Mouse (Mus musculus): Measurements from ENCODE around the gene Nhlh1.
A peak's percentile ranks its signal among the peaks of the same experiment; 100 is the strongest.

Nhlh1 gene

DNA sequence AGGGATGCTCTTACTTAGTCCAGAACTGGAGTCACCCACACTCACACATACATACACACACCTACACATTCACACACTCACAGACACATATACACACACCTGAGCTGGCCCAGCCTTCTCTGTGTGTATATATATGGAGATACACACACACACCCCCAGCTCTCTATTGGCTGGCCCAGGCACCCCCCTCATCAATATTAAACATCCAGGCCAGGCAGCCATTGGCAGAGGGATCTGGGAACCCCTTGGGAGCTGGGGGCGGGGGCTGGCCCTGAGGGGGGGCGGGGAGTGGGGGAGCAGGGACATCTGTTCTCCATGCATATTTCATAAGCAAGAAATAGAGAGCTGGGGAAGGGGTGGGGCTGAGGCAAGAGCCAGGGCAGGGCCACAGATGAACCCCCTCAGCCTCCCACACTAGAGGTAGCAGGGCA lies at the start of gene Nhlh1:
Gene Nhlh1 (minus strand): TSS at position 83 of the 431 bp plus-strand sequence.
- DNase-seq: no peak

DNA sequence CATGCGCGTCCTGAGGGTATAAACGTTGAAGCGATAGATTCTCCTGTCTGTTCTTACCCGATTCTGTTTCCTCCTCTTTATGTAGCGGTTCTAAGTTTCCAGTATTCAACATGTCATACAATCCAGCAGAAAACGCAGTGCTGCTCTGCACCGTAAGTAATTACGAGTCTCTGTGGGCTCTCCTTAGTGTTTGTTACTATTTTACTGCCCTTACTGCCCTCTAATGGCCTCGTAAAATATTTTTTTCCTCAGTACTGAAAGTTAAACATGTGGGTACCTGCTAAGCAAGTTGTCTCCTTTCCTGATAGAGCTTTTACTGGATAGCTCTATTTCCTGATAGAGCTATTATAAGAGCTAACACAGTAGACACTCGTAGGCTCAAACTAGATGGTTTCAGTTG lies 47.7 kb upstream of the Nhlh1 start:
- DNase-seq: no peak

DNA sequence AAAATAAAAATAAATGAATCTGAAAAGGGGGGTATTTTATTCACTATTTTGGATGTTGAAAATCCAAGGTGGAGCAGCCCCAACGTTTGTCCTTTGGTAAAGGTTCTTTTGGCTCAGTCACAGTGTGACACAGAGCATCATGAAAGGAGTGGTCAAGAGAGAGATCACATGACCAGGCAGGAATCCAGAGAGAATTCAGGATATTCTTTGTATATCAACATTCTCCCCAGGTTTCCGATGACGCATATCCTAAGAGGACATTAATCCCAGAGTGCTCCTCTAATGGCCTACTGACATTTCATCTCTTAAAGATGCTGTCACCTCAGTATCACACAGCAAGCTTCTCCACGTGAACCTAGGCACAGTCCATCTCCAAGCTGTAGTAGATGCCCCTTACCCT lies 46.2 kb upstream of the Nhlh1 start:
- no peak for DNase-seq

DNA sequence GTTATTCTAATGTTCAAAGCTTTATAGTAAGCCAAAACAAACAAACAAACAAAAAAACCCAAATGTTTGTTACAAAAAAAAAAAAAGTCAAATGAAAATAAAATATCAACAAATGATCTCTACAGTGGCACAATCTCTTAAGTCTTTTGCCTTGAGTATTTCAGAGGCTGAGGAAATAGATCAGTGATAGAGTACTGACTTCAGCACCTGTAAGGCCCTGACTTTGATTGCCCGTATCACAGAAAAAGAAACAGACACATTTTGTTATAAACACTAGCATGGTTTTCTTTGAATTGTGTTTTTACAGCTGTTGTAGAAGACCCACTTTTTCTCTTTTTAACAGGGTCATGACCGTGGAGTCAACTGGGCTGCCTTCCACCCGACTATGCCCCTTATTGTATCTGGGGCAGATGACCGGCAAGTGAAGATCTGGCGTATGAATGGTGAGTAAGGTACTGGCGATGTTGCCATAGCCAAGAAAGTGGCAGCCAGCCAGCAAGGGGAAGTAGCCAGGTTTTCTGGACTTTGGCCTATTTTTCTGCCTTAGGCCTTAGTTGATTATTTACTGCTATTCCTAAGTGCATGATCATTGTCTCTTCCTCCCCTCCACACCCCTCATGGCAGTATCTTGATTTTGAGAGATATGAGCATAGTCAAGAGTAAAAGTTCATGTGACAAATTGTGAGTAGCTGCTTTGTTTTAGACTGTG lies 42.1 kb upstream of the Nhlh1 start:
- DNase-seq: no peak

DNA sequence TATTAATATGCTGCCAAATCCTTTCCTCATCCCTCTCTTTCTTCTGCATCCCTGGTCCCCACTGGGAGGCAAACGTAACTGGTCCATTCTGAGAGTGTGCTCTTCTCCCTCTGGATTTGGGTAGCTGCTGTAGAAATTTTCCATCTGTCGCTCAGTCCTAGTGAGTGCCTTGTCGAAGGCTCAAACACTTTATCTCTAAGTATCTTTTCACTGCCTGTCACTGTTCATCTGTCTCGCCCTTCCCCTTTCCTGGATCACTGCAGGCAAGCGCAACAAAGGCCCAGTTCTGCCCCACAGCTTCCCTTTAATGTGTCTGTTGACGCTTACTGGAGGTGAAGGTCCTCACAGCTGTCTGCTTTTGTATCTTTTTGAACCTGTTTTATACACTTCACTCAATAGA lies 37.8 kb upstream of the Nhlh1 start:
- no peak for DNase-seq

DNA sequence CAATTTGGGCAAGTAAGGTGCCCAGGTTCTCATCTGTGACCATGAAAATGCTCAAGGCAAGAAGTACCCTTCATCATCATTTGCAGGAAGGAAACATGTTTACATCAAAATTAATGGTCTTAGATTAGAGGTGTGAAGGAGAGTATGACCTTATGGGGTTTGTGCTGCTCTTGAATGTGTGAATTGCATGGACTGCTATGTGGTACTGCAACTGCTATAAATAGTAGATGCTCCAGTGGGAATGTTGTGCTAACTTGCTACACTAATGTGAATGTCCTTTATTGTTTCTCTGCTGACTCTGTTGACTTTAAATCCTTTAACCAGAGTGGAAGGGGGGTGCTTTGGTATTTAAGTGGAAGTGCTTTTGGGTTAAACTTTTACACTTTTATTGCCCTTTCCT lies 36.9 kb upstream of the Nhlh1 start:
- DNase-seq: no peak

DNA sequence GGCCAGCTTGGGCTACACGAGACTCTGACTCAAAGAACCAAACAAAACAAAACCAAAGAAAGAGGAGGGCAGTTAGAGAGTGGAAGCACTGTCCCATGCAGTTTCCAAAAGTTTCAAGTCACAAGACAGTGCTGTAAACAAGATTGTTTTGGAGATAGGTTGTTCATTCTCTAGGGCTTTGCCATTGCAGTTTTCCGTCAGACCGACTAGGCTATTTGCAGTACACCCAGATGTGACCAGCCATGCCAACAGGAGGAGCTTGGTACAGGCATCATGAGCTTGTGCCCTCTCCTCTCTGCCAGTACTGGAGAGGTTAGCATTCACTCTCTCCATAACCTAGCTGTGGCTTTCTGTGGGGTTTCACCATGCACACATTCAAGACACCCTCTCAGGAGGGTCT lies 36.1 kb upstream of the Nhlh1 start:
- no peak for DNase-seq

DNA sequence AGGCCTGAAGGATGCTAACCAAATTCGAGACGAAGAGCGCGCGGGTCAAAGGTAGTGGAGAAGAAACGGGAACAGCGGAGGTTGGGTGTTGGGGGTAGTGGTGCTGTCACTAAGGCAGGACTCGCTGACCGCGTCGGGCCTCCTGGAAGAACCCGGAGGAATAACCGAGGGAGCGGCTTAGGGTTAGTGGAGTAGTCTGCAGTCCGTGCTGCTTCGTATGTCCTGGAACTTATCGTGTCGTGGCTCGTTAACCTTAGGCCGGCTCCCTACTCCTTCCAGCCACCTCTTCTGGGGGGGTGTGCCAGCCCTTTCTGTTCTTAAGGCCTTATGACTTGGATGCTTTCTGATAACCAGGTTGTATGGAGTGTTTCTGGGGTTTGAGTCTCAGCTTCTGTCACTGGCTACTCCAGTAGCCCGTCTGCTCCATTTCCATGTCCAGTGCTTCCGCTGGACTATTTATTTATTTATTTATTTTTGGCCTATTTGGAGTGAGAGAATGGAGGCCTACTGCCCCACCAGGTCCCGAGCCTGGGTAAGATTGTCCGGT lies 25.6 kb upstream of the Nhlh1 start:
- no peak for DNase-seq

DNA sequence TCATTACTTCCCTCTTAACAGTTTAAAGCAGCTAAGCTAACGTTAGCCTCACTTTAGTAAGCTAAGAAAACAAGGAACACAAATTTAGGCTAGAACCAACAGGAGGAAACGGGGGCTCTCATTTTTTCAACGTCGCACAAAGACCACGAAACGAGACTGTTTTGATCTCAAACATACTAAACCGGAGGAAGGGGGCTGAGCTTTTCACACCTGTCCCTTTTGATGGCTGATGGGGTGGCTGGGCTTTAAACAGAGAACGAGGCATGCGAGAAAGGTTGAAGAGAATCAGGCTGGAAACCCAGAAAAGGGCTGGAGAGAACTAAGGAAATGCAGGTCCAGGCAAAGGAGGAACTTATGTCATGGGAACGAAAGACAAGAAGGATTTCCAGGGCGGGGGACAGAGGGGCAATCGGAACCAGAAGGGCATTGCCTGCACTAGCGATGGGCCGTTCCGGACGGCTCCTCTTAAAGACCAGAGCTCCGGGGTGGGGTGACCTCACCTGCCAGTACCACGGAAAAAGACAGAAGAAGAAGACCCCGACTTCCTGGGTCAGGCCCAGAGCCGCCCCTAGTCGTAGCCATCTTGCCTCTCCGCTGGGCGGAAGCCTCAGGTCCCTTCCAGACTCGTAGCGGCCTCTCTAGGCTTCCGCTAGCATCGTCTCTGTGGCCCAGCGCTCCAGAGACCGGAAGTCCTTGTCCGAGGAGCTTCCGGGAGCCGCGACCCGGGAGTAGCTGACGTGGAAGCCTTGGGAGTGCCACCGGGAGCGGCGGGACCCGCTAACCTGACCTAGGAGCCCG lies 24.9 kb upstream of the Nhlh1 start, which contains the start of the genes Copa and Ncstn:
Gene Copa (plus strand): TSS at position 429 of the 798 bp plus-strand sequence.
Gene Ncstn (minus strand): TSS at position 695 of the 798 bp plus-strand sequence.
- peak; percentile 88 to 89 for DNase-seq

DNA sequence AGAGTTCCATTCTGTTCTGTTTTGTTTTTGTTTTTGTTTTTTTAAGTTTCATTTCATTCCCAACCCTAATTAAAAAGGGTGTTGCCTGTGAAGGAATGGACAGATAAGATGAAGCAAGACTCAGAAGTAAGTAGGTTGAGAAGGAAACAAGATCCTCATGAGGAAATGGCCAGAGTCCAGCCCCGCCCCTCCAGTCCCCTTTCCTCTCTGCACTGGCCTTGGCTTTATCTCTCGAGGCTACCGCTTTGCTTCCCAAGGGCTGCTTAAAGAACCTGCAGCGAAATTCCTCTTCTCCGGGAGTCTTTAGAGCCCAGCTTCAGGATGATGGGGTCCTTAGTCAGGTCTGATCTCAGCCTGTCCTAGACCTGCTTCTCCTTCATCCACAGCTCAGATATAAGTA lies 20.6 kb upstream of the Nhlh1 start:
- DNase-seq: no peak

DNA sequence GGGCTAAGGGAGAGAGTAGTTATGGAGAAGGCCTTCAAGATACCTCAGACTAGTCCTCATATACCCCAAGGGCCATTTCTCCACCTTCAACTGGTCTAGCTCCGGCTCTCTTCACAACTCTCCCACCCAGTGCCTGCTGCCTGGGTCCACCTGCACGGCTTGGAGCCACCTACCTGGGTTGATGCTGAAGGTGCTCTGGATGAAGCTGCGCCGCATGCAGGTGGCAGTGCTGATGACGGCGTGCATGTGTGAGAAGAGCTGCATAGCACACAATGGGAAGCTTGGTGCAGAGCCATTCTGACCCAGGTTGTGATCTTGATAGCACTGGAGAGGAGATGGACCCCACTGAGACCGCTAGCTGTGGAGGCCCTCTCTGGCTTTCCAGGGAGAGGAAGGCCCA lies 15.2 kb upstream of the Nhlh1 start:
- DNase-seq: no peak

DNA sequence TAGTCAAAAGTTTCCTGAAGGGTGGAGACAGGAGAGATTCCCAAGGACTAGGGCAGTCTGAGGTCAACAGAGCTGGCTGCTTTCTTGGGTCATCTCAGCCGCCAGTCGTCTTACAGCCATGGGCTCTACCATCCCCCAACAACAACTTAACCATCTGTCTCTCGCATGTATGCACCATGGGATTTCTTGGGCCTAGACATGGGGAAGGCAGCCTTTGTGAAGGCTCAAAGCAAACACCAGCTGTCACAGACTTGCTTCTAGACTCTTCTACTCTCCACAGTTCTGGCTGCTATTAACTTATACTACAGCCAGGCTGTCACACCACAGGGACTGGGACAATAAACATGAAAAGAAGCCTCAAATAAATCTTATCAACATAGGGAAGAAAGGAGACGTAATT lies 14.2 kb upstream of the Nhlh1 start:
- DNase-seq: no peak

DNA sequence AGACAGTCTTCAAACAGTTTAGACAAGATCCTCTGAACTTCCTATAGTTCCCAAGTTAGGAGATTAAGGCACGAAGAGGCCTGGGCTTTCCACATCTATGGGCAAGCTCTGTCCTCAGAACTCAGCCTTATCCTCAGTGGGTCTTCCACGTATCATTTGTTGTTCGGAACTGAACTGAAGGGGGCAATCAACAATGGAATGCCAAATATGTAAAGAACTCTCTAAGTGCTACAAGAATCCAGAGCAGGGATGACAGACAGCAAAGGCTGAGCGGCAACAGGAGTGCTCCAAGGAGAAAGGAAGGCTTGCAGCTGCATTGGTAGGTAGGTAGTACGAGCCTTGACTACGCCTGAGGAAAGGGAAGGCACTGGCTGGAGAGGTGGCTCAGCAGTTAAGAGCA lies 12.9 kb upstream of the Nhlh1 start:
- DNase-seq: no peak

DNA sequence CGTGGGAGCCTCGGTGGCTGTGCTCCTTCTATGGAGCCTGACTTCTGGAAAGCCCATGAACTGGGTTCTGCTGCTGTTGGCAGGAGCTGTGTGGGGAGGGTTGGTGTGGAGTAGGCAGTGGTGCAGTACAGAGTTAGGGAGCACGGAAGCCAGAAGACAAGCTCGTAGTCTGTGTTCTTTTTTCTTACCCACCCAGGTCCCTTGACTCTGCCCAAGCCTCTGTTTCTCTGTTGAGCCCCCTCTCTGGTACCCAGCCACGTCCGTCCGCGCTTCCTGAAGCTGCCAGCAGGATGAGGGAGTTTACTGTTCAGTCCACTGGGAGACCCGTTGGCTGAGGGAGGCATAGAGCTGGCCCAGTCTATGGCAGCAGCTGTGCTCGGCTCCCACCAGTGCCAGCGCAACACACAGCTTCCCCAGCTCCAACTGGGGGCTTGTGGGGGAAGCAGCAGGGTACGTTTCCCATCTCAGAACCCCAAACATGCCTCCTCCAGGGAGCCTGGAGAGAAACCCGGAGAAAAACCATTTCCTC lies 7.3 kb upstream of the Nhlh1 start:
- no peak for DNase-seq

DNA sequence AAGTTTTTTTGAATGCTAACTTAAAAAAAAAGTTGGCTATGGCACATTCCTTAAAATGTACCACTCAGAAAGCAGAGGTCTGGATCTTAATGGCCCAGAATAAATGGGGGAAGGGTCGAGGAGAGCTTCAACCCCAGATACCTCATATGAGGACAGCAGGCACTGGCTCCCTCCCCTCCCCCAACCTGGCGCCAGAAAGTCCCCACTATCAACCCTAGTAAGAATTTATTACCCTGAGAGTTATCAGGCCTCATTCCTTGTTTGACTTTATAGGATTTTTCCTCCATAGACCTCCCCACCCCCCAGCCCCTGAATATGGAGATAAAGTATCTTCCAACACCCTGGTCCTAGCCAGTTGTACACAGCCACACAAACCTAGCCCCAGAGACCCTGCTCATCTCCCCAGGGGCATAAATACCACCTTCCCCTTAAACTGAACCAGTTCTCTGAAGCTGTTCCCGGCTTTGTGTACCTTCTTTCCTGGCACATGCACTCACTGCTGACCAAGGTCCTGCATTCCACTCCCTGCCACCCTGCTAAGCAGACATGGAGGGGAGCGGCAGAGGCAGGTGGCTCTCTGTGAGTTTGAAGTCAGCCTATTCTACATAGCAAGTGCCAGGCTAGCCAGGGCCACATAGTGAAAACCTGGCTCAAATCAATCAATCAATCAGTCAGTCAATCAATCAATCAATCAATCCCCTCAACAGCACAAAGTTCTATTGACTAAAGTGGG lies 6.1 kb upstream of the Nhlh1 start:
- DNase-seq: no peak

DNA sequence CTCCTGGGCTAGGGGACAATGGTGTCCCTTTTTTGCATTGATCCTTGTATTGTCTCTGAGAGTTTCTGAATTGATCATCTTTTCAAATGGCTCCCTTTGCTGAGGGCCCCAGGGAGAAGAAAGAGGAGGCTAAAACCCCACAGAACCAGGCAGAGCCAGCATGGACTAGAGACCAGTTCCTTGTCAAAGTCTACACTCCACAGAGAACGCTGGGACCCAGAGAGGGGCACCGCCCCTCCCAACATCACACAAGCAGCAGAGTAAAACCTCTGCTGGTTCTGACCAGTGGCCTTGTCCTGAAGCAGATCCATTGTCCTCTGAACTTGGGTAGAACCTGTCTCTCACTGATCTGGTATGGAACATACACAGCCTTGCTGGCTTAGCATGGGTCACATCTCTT lies 4.7 kb upstream of the Nhlh1 start:
- DNase-seq: no peak

DNA sequence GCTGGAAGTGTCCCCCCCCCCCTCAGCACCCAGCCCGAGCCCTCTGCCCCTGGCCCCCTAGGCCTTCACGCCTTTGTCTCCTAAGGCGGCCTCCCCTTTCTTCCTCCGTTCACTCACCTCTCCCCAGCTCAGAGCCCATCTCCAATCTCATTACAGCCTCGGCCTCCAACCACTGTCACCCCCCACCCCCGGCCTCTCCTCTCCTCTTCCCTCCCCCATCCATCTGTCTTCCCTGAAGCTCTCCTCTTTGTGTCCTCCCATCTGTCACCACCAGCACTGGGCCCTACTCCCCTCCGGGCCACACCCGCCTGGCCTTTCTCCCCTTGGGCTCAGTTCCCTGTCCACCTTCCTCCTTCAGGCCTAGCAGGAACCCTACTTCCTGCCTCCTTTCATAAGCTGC lies 3.8 kb upstream of the Nhlh1 start:
- DNase-seq: no peak

DNA sequence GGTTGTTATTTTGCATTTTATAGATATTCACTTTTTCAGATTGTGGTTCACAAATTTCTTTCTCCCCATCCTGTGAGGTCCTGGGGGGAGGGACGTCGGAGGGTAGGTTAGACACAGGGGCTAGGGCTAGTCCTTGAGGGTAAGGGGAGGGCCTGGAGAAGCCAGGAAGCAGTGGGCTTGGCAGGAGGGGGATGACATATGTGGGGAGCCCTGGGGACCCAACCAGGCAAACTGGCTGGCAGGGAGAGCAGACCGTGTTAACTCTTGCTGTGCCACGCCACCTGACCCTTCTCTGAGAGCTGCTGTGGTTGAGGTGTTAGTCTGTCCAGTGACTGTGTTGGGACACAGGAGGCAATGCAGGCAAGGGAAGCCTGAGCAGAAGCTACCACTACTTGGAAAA lies 3.3 kb upstream of the Nhlh1 start:
- no peak for DNase-seq

DNA sequence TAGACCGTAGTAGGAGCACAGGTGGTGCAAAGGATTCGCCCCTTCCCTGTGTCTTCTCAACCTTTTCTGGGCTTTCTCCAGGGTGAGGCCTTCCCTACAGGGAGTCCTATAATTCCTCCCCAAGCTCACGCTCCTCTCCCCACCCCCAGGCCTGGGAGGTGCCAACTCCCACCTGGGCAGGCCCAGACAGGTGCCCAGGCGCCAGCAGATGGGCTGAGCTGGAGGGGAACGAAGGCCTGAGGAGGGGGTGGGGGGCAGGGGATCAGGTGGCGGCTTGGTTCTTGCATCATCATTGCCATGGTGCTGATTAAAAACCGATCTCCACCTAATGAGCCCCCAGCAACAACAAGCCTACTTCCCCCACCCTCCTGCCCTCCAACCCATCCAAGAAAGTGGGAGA lies 1.5 kb upstream of the Nhlh1 start:
- DNase-seq: no peak

DNA sequence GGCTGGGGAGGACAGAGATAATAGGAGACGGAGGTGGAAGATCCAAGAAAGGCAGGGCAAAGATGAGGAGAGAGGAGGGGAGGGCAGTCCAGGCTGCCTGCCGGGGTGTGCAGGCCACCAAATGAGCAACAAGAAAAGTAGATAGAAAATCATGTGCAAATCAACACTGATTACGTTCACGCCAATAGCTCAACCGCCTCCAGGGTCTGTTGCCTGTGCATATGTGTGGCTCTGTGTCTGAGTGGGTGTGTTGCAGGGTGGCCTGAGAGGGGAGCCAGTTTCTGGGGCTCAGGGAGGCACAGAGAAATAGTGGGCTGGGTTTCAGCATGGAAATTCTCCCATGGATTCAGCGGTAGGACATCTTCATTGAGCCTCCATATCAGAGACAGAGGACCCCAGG lies 948 bp upstream of the Nhlh1 start:
- no peak for DNase-seq

DNA sequence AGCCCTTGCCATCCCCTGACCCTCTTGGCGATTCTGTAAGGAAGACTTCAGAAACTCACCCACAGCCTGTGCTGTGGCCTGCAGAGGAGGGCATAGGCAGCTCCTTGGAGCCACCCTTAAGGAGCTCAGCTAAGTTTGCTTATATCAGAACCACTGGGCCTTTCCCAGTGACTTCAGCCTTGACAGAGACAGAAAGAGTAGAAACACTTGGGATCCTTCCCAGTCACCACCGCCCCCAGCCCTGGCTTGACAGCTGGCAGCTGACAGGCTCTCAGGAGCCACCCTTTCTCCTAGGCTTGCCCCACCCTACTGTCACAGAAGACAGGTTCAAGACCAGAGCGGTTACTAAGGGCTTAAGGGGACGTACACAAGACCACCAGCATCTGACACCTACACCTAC lies 1.1 kb downstream of the Nhlh1 start:
- DNase-seq: no peak

DNA sequence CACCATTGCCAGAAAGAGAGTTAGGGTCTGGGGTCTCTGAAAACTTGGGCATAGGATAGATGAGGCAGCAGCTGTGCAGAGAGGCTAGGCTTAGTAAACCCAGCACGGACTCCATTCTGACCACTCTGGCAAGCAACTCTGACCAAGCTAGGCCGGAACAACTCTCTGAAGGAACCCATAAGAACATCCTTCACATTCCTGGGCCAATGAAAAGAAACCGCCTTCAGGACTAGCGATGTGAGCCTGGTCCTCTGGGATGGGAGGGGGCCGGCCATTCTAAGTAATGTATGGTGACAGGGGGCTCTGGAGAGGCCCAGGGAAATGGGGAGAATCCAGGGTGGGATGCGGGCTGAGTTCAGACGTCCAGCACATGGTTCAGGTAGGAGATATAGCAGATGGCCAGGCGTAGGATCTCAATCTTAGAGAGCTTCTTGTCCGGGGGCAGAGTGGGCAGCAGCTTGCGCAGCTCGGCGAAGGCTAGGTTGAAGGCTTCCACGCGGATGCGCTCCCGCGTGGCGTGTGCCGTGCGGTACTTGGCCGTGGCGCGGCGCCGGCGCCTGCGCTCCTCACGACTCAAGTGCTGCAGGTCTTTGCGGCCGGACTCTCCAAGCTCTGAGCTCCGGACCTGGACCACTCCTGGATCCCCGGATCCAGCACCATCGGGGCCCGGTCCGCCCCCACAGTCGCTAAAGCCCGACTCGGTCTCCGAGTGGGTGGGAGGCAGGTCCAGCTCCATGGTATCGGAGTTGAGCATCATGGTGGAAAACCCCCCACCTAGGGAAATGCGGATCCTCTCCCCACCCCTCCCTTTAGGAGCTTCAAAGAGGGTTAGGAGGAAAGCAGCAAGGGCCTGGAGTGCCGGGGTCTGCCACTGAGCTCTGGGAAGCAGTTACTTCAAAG lies 3.6 kb downstream of the Nhlh1 start:
- no peak for DNase-seq
